Mouse (Mus musculus) forebrain, embryonic 13.5 days (tissue): ENCODE data around the gene Rhbg. TPM values are rescaled to one million over a fixed set of nuclear protein-coding genes. Genes with fewer than 3 reads are reported as not detected.
A peak's percentile ranks its signal among the peaks of the same experiment; 100 is the strongest.

ENCODE experiments used
- ATAC-seq: fragments of 200-750 bp; cut with Nextera tagmentation; 2 replicates; pipeline ENCODE4 v1.8.0; 2017
- H3K27ac ChIP-seq: fragments of 300-500 bp; sonication (generic); 2 replicates; pipeline ENCODE4 v1.5.1; 2015; ENCODE audit warnings: inconsistent platforms, mild to moderate bottlenecking, moderate library complexity
- H3K27me3 ChIP-seq: fragments of 300-500 bp; sonication (generic); 2 replicates; pipeline ENCODE4 v1.6.1; 2015; ENCODE audit warnings: mild to moderate bottlenecking, inconsistent platforms
- H3K36me3 ChIP-seq: fragments of 300-500 bp; sonication (generic); 2 replicates; pipeline ENCODE4 v1.6.1; 2015; ENCODE audit warnings: mild to moderate bottlenecking, inconsistent platforms; ENCODE audit not compliant: poor library complexity, severe bottlenecking
- H3K4me1 ChIP-seq: fragments of 300-500 bp; sonication (generic); 2 replicates; pipeline ENCODE4 v1.6.1; 2015; ENCODE audit warnings: inconsistent platforms
- H3K4me2 ChIP-seq: fragments of 300-500 bp; sonication (generic); 2 replicates; pipeline ENCODE4 v1.6.1; 2015; ENCODE audit warnings: inconsistent platforms, mild to moderate bottlenecking, moderate library complexity
- H3K4me3 ChIP-seq: fragments of 300-500 bp; sonication (generic); 2 replicates; pipeline ENCODE4 v1.5.1; 2015; ENCODE audit warnings: mild to moderate bottlenecking, inconsistent platforms
- H3K9ac ChIP-seq: fragments of 300-500 bp; sonication (generic); 2 replicates; pipeline ENCODE4 v1.6.1; 2015; ENCODE audit warnings: mild to moderate bottlenecking, inconsistent platforms
- H3K9me3 ChIP-seq: fragments of 300-500 bp; sonication (generic); replicated peaks from 2 replicates; pipeline ENCODE4 v1.6.1; 2016; ENCODE audit warnings: inconsistent platforms
- WGBS: fragments of 180-500 bp; shearing (Covaris S2); methylation state at CpG from one replicate; pipeline ENCODE4 v1.1.7; 2015; 5-methylcytosine and 5-hydroxymethylcytosine counted together
- polyA plus RNA-seq: library from polyadenylated mRNA; unstranded; fragments of >200 nt; fragmentation: Nextera tagmentation; extraction: Ambion mirVana; gene quantifications from 2 replicates; pipeline ENCODE4 v1.2.1, GENCODE M21; 2015

Rhbg gene
- polyA plus RNA-seq, 1 experiment from 2014 or later, result 0.26 TPM

DNA sequence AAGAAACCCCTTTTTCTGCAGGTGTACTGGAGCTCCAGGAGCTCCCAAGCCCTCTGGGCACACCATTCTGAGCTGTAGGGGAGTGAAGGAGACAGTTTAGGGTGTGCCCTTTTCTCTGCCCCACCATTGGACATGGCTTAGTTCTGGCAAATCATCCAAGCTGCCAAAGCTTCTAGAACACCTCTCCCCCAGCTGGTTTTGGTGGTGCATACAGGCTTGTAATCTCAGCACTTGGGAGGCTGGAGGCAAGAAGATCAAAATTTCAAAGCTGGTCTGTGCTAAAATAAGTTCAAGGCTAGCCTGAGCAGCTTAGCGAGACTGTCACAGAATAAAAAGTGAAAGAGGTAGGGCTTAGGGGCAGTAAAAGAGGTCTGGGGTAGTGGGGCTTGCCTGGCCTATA lies 42.2 kb downstream of the Rhbg start:
- Histone ChIP-seq H3K27ac (peak overlapping the region; percentile 100), H3K4me2 (peak overlapping the region; percentile 88), H3K27me3 (0 out of 2 replicates have a peak, but pooled peaks cover 9% of the 10 kb centered on the region), H3K9ac (peak overlapping the region; percentile 100), H3K9me3 (no peaks in the 10 kb centered on the region), H3K36me3 (peaks cover 63% of the 10 kb centered on the region), H3K4me3 (peak overlapping the region; percentile 96), H3K4me1 (peaks cover 55% of the 10 kb centered on the region)
- ATAC-seq, result no peak
- 19% methylated on average over 1 of the region's 1 CpGs for WGBS

DNA sequence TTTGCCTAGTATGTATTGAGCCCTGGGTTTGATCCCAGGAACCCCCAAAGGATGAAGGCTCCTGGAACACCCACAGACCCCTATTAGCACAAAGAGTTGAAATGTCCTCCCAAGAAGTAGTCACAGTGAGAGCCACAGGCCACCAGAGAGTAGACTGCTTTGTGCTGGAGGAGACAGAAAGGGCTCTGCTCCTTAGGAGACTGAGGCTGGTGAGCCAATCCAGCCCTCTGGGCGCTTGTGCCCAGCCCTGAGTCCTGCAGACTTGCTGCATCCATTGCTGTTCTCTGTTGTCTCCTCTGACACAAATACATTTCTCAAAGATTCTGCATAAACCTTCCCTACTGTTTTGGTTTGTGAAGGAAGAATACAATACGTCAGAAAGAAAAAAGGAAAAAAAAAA lies 43.6 kb downstream of the Rhbg start:
- ATAC-seq, result no peak
- Histone ChIP-seq H3K4me2 (peak overlapping the region; percentile 88), H3K9me3 (no peaks in the 10 kb centered on the region), H3K4me1 (peaks cover 49% of the 10 kb centered on the region), H3K27ac (peak overlapping the region; percentile 100), H3K4me3 (peak overlapping the region; percentile 96), H3K27me3 (0 out of 2 replicates have a peak, but pooled peaks cover 9% of the 10 kb centered on the region), H3K9ac (peak overlapping the region; percentile 100), H3K36me3 (peaks cover 51% of the 10 kb centered on the region)
- WGBS, result 13% methylated on average over 2 of the region's 2 CpGs

DNA sequence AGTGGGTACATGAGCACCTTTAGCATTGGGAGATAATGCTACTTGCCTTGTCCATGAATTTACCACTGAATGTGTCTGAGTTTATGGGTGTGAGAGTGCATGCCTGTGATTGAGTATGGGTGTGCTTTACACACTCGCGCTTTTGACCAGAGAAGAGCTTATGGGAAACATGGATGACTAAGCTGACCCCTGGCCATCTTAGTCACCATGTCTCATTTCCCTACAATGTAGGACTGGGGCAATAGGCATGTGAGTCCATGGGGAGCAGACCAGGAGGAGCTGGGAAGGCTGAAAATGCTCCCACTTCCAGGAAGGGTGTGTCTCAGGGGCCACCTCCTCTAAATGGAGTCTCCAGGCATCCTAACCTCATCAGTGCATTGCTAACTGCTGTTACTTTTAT lies 44.4 kb downstream of the Rhbg start:
- H3K27me3 ChIP-seq, result 0 out of 2 replicates have a peak, but pooled peaks cover 9% of the 10 kb centered on the region
- no peaks in the 10 kb centered on the region for H3K9me3 ChIP-seq
- ATAC-seq, result no peak
- peak overlapping the region; percentile 88 for H3K4me2 ChIP-seq
- peaks cover 56% of the 10 kb centered on the region for H3K4me1 ChIP-seq
- H3K9ac ChIP-seq, result peak overlapping the region; percentile 100
- peak overlapping the region; percentile 100 for H3K27ac ChIP-seq
- H3K36me3 ChIP-seq, result peaks cover 43% of the 10 kb centered on the region
- peak overlapping the region; percentile 96 for H3K4me3 ChIP-seq
- WGBS, result 33% methylated on average over 2 of the region's 2 CpGs

DNA sequence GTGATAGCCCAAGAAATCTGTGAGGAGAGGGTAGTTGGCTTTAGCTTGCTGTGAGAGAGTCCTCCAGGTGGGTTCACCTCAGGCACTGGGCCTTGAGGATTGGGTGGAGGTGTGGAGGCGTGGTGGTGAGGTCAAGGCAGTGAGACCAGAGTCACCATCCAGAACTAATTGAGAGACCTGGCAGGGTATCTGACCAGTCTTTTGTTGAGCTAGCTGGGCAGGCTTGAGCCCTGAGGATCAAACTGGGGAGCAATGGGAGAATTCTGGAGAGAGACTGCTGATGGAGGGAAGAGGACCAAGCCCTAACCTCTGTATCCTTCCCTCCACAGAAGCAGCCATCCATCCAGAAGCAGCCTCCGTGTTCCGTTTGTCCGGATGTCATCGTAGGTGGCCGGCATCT lies 45.2 kb downstream of the Rhbg start:
- peak overlapping the region; percentile 100 for H3K27ac ChIP-seq
- no peaks in the 10 kb centered on the region for H3K9me3 ChIP-seq
- H3K4me3 ChIP-seq, result peak overlapping the region; percentile 96
- peaks cover 35% of the 10 kb centered on the region for H3K36me3 ChIP-seq
- peak overlapping the region; percentile 100 for H3K9ac ChIP-seq
- WGBS, result 1% methylated on average over 6 of the region's 6 CpGs
- H3K4me1 ChIP-seq, result peaks cover 64% of the 10 kb centered on the region
- 0 out of 2 replicates have a peak, but pooled peaks cover 9% of the 10 kb centered on the region for H3K27me3 ChIP-seq
- H3K4me2 ChIP-seq, result peak overlapping the region; percentile 88
- no peak for ATAC-seq

DNA sequence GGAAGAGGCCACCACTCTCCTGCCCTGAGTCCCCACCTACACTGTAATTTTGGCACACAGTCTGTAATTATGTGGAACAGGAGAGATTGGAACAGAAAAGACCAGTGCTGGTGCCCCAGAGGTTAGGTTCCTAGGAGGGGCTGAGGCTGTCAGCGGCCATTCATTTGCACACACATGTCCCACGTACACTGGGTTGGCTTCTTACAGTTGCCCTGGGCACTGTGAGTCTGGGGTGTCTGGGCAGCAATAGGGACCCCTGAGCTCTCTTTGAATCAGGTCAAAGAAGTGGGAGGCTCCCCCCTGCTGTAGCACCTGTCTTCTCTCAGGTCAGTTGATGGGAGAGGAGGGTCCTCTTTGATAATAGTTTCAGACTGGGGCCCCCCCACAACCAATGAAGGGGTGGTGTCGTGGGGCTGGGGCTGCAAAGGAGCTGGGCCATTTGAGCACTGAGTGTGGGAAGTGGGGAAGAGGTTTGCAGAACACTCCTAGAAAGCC lies 46.2 kb downstream of the Rhbg start:
- Histone ChIP-seq H3K27me3 (0 out of 2 replicates have a peak, but pooled peaks cover 7% of the 10 kb centered on the region), H3K4me2 (peak overlapping the region; percentile 88), H3K9me3 (no peaks in the 10 kb centered on the region), H3K36me3 (peaks cover 33% of the 10 kb centered on the region), H3K27ac (peak overlapping the region; percentile 100), H3K9ac (peak overlapping the region; percentile 100), H3K4me3 (peak overlapping the region; percentile 96), H3K4me1 (peaks cover 67% of the 10 kb centered on the region)
- no peak for ATAC-seq
- 3% methylated on average over 3 of the region's 3 CpGs for WGBS

DNA sequence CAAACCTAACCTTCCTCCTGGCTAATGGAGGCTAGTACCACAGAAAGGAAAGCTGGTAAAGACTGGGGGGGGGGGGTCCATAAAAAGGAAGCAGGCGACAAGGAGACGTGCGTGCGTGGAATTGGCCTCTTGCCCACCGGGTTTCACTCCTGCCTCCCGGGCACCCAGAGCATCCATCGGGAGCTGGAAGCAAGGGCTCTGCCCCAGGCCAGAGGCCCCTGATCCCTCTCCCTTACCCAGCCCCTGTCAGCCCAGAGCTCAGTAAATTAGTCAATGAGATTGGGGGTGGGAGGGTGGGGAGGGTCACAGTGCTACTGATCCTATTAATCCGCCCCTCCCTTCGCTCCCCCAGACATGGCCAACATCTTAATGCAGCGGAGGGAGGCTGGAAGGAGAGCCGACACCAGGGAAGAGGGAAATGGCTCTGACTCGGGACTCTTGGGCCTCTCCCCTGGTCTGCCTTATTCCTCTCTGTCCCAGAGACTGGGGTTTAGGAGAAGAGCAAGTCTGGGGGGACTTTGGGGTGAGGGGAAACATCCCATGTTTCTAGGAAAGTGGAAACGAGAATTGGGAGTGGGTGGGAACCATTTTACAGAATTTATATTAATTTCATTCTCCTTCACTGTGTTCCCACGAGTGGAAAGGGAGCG lies 46.9 kb downstream of the Rhbg start:
- Histone ChIP-seq H3K9me3 (no peaks in the 10 kb centered on the region), H3K36me3 (peaks cover 28% of the 10 kb centered on the region), H3K4me2 (peak overlapping the region; percentile 88), H3K27me3 (0 out of 2 replicates have a peak, but pooled peaks cover 3% of the 10 kb centered on the region), H3K4me3 (peak overlapping the region; percentile 96), H3K4me1 (peaks cover 69% of the 10 kb centered on the region), H3K27ac (peak overlapping the region; percentile 100), H3K9ac (peak overlapping the region; percentile 100)
- no peak; the same call in 1 of the 2 replicates for ATAC-seq
- WGBS, result under 1% methylated on average over 15 of the region's 15 CpGs

DNA sequence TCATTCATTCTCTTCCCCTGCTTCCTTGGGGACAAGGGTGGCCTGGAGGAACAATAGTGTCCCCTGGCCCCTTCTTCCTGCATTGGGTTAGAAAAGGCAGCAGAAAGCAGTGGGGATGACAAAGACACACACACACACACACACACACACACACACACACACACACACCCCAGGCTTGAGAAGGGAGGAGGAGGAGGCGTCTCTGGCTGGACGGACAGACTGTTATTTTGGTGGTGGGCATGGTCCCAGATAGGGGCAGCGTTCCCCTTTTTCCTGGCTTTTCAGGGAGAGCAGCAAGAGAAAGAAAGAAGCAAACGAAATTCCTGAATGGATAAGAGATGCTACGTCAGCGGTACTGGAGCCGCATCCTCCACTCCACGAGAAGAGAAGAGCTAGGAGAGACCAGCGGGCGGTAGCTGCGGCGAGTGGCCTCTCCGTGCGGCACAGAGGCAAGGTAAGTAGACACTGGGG lies 47.6 kb downstream of the Rhbg start:
- H3K27me3 ChIP-seq, result 0 out of 2 replicates have a peak, but pooled peaks cover 2% of the 10 kb centered on the region
- H3K27ac ChIP-seq, result peak overlapping the region; percentile 100
- H3K4me3 ChIP-seq, result peak overlapping the region; percentile 96
- H3K9ac ChIP-seq, result peak overlapping the region; percentile 100
- 0% methylated on average over 14 of the region's 14 CpGs for WGBS
- no peaks in the 10 kb centered on the region for H3K9me3 ChIP-seq
- peaks cover 22% of the 10 kb centered on the region for H3K36me3 ChIP-seq
- peak; percentile 20 for ATAC-seq
- H3K4me1 ChIP-seq, result peaks cover 69% of the 10 kb centered on the region
- H3K4me2 ChIP-seq, result peak overlapping the region; percentile 88

DNA sequence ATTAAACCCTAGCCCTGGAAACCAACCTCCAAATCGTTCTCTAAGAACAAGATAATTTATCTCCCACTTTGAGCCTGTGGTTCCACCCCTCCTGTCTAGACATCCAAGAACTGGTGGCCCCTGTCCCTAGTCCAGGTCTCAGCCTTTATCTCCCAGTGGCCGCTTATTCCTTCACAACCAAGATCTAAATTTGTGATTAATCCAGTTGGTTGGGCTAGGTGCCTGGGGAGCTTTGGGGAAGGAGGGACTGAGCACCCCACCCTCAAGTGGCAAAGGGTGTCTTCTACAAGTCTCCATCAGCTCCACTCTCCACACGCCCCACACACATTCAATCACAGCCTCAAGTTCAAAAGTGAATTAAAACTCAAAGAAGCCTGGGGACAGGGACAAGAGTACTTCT lies 48.0 kb downstream of the Rhbg start:
- Histone ChIP-seq H3K4me1 (peaks cover 69% of the 10 kb centered on the region), H3K36me3 (peaks cover 19% of the 10 kb centered on the region), H3K9ac (peak overlapping the region; percentile 100), H3K9me3 (no peaks in the 10 kb centered on the region), H3K4me3 (peak overlapping the region; percentile 96), H3K27me3 (no peaks in the 10 kb centered on the region; the same call in 1 of the 2 replicates), H3K4me2 (peak overlapping the region; percentile 88), H3K27ac (peak overlapping the region; percentile 100)
- WGBS, result 3% methylated on average over 3 of the region's 3 CpGs
- peak; percentile 7; the same call in 1 of the 2 replicates for ATAC-seq

DNA sequence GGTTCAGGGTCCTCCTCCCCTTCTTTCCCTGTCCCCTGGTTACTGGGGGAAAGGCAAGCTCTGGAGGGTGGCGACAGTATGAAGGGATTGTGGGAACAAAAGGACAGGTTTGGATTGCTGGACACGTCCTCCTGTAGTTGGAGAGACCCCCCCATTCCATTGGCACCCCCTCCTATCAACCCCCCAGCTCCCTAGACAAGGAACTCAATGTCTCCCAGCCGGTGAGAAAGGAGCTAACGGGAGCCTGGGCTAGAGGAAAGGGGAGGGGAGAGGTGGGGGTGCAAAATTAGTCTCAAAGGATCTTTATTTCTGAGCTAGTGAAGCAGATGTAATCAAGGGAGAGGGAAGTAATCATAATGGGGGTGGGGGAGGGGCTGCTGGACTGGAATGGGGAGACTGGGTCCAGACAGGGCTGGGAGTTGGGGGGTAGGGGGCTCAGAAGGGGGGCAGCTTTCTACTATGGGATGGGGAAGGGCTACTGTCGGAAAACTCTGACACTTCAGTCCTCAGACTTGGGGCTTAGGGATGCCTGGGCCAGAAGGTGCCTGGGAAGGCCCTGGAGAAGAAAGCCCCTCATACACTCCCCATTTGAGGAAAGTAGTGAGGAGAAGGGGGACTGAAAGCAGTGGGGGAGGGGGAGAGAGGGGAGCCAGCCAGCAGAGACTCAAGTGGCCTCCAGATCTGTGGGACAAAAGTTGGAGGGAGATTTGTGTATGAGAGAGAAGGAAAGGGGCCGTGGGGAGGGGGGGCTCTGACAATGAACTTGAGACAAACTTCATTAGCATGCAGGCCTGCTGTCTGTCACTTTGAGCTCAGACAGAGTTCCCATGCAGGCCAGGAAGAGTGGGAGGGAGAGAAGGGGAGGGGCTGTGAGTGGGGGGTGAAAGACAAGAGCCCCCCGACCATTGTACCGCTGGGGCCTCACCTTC lies 48.7 kb downstream of the Rhbg start:
- Histone ChIP-seq H3K4me2 (peak overlapping the region; percentile 88), H3K4me1 (peaks cover 69% of the 10 kb centered on the region), H3K9me3 (no peaks in the 10 kb centered on the region), H3K9ac (peak overlapping the region; percentile 100), H3K27ac (peak overlapping the region; percentile 100), H3K36me3 (peaks cover 14% of the 10 kb centered on the region), H3K27me3 (no peaks in the 10 kb centered on the region; the same call in 1 of the 2 replicates), H3K4me3 (peak overlapping the region; percentile 96)
- peak; percentile 75 for ATAC-seq
- WGBS, result 0% methylated on average over 8 of the region's 8 CpGs

DNA sequence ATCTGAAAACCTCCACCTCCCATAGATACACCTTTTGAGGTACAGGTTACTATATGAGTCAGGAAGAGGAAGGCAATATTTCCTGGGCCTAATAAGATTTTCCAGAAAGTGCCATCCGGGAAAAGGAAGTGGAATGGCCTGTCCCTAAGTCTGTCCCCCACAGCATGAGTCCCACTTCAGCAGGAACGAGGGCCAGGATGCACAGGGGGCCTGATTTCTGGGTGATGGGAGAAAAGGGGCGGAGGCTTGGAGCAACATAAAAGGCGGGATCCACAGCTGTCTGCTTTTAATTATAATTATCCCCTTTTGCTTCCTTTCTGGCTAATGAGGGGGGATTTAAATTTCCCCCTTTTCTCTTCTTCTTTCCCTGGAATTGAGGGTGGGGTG lies 49.3 kb downstream of the Rhbg start:
- H3K4me2 ChIP-seq, result peak overlapping the region; percentile 88
- H3K4me3 ChIP-seq, result peak overlapping the region; percentile 96
- peak; percentile 55 for ATAC-seq
- 2% methylated on average over 4 of the region's 4 CpGs for WGBS
- H3K4me1 ChIP-seq, result peaks cover 69% of the 10 kb centered on the region
- H3K27ac ChIP-seq, result peak overlapping the region; percentile 100
- peak overlapping the region; percentile 100 for H3K9ac ChIP-seq
- H3K27me3 ChIP-seq, result no peaks in the 10 kb centered on the region; the same call in 1 of the 2 replicates
- peaks cover 7% of the 10 kb centered on the region for H3K36me3 ChIP-seq
- no peaks in the 10 kb centered on the region for H3K9me3 ChIP-seq

DNA sequence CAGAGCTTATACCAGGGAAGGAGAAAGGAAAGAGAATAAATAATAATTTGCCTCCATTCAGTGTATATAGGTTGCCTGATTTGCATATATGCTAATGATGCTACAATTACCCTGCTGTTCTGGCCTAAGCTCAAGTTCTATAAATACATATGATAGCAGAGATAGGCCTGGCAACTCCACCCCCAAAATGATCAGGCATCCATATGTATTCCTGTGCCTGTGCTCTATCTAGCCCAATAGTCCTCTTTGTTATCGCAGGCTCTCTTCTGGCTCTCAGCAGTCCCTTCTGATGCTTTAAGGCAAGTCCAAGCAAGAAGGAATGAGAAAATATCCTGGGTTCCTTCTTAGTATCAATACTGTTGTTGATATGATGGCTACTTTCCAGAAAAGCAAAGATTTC lies 49.8 kb downstream of the Rhbg start:
- Histone ChIP-seq H3K4me2 (peak overlapping the region; percentile 88), H3K36me3 (peaks cover 3% of the 10 kb centered on the region), H3K27ac (peak overlapping the region; percentile 100), H3K27me3 (no peaks in the 10 kb centered on the region; the same call in 1 of the 2 replicates), H3K4me3 (peak overlapping the region; percentile 96), H3K9me3 (no peaks in the 10 kb centered on the region), H3K9ac (peak overlapping the region; percentile 100), H3K4me1 (peaks cover 65% of the 10 kb centered on the region)
- ATAC-seq, result peak; percentile 33
- 0% methylated on average over 1 of the region's 1 CpGs for WGBS
